Mouse (Mus musculus) lung, embryonic 14.5 days (tissue): ENCODE results near the gene Nap1l1. TPM values are rescaled to one million over a fixed set of nuclear protein-coding genes. Genes with fewer than 3 reads are reported as not detected.

ENCODE experiments used
- ATAC-seq: fragments of 200-750 bp; cut with Nextera tagmentation; 2 replicates; pipeline ENCODE4 v1.8.0; 2017; ENCODE audit warnings: mild to moderate bottlenecking, moderate TSS enrichment, moderate library complexity; ENCODE audit not compliant: insufficient read depth
- DNase-seq: peaks from one replicate; pipeline ENCODE4 v3.0.0-alpha.2; 2015
- H3K27ac ChIP-seq: fragments of 300-500 bp; sonication (generic); 2 replicates; pipeline ENCODE4 v1.5.1; 2014; ENCODE audit warnings: low read depth, mild to moderate bottlenecking, moderate library complexity
- H3K27me3 ChIP-seq: fragments of 300-500 bp; sonication (generic); 2 replicates; pipeline ENCODE4 v1.6.1; 2014; ENCODE audit warnings: low read length, control low read depth; ENCODE audit not compliant: insufficient read depth
- H3K36me3 ChIP-seq: fragments of 300-500 bp; sonication (generic); 2 replicates; pipeline ENCODE4 v1.6.1; 2014; ENCODE audit warnings: control low read depth; ENCODE audit not compliant: insufficient read depth
- H3K4me1 ChIP-seq: fragments of 300-500 bp; sonication (generic); 2 replicates; pipeline ENCODE4 v1.6.1; 2014; ENCODE audit warnings: antibody characterized with exemption, control low read depth; ENCODE audit not compliant: insufficient read depth
- H3K4me2 ChIP-seq: fragments of 300-500 bp; sonication (generic); 2 replicates; pipeline ENCODE4 v1.6.1; 2014; ENCODE audit warnings: mild to moderate bottlenecking
- H3K4me3 ChIP-seq: fragments of 300-500 bp; sonication (generic); 2 replicates; pipeline ENCODE4 v1.5.1; 2014; ENCODE audit warnings: low read depth, low read length
- H3K9ac ChIP-seq: fragments of 300-500 bp; sonication (generic); 2 replicates; pipeline ENCODE4 v1.6.1; 2014
- H3K9me3 ChIP-seq: fragments of 300-500 bp; sonication (generic); 2 replicates; pipeline ENCODE4 v1.6.1; 2016; ENCODE audit warnings: low read depth, low read length, control low read depth
- CTCF ChIP-seq: IDR thresholded peaks from 2 replicates; pipeline ENCODE4 v1.5.1; 2016; ENCODE audit warnings: antibody characterized with exemption, low read depth
- WGBS: fragments of 180-500 bp; shearing (Covaris S2); extraction: QIAGEN DNeasy Blood & Tissue Kit; methylation state at CpG from one replicate; pipeline ENCODE4 v1.1.7; 2014; 5-methylcytosine and 5-hydroxymethylcytosine counted together
- polyA plus RNA-seq: library from polyadenylated mRNA; unstranded; fragments of >200 nt; fragmentation: Nextera tagmentation; extraction: Ambion mirVana; gene quantifications from 2 replicates; pipeline ENCODE4 v1.2.1, GENCODE M21; 2014

The Nap1l1 gene
- polyA plus RNA-seq, 1 experiment from 2014 or later: 301 TPM

- no peak for TF ChIP-seq CTCF
- DNase-seq (peak; percentile 37), ATAC-seq (no peak)
- no peaks in the 10 kb centered on the region for H3K9me3 ChIP-seq
- peak overlapping the region; percentile 95 for H3K9ac ChIP-seq
- peak overlapping the region; percentile 96 for H3K27ac ChIP-seq
- peak overlapping the region; percentile 91 for H3K4me3 ChIP-seq
- H3K27me3 ChIP-seq: no peaks in the 10 kb centered on the region
- WGBS: 5% methylated on average over 7 of the region's 7 CpGs
- H3K4me1 ChIP-seq: peaks cover 31% of the 10 kb centered on the region
- peak overlapping the region; percentile 83 for H3K4me2 ChIP-seq
- peaks cover 17% of the 10 kb centered on the region; the same call in 1 of the 2 replicates for H3K36me3 ChIP-seq
These were observed 35.5 kb downstream of the Nap1l1 start for GRCm38 (mm10) chr10:111508324-111509080.

DNA sequence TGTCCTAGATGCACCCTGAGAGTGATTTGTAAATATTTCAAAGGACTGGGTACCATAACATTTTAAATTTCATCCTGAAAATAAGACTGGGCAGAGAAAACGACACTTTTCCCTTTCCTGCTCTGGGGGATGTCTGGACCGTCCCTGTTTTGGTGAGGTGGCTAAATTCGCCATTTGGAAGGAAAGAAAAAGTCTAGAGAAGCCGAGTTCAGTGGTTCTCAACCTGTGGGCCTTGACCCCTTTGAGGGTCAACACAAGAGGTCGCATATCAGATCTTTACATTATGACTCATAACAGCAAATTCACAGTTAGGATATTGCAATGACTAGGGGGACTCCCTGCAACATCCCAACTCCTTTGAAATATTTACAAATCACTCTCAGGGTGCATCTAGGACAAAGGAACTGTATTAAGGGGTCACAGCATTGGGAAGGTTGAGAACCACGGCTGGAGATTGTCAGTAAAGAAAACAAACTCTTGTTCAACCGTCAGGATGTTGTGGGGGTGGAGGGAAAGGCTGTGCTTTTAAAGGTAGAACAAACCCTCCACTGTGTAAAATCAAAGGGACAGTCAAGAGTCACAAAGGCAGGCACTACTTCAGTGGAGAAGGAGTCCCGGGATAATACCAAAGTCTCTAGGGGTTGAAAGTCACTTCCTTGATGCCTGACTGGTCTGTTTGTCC is 36.2 kb downstream of the Nap1l1 start:
- Histone ChIP-seq H3K27me3 (no peaks in the 10 kb centered on the region), H3K9me3 (no peaks in the 10 kb centered on the region), H3K27ac (peak overlapping the region; percentile 96), H3K4me3 (peak overlapping the region; percentile 91), H3K9ac (peak overlapping the region; percentile 95), H3K4me1 (peaks cover 31% of the 10 kb centered on the region), H3K4me2 (peak overlapping the region; percentile 83), H3K36me3 (peaks cover 17% of the 10 kb centered on the region; the same call in 1 of the 2 replicates)
- WGBS: 10% methylated on average over 8 of the region's 8 CpGs
- ATAC-seq (no peak), DNase-seq (peak; percentile 44)
- TF ChIP-seq CTCF: no peak

DNA sequence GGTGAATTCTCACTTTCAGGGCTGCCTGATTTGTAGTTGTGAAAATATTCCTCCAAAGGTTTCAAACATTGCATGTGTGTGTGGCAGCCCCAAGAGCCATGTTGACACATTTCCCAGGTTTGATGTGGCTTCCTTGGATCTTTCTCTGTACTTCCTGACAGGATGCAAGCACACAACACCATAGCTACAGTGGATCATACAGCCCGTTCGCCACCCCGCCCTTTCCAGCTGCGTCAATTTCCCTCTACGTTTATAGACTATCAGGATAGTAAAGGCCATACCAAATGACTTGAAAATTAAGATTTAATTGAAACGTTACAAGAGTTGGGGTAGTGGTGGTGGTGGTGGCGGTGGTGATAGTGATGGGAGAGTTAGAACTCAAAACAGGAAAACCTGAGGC is 37.0 kb downstream of the Nap1l1 start:
- ATAC-seq (no peak), DNase-seq (peak; percentile 57)
- Histone ChIP-seq H3K27me3 (no peaks in the 10 kb centered on the region), H3K9ac (peak overlapping the region; percentile 95), H3K4me3 (peak overlapping the region; percentile 91), H3K9me3 (no peaks in the 10 kb centered on the region), H3K36me3 (peaks cover 17% of the 10 kb centered on the region; the same call in 1 of the 2 replicates), H3K4me1 (peaks cover 31% of the 10 kb centered on the region), H3K27ac (peak overlapping the region; percentile 96), H3K4me2 (peak overlapping the region; percentile 83)
- 36% methylated on average over 7 of the region's 7 CpGs for WGBS
- TF ChIP-seq CTCF: no peak

- Histone ChIP-seq H3K27ac (peak overlapping the region; percentile 63), H3K4me2 (peak overlapping the region; percentile 83), H3K36me3 (peaks cover 17% of the 10 kb centered on the region; the same call in 1 of the 2 replicates), H3K27me3 (no peaks in the 10 kb centered on the region), H3K9me3 (no peaks in the 10 kb centered on the region), H3K4me3 (no peak overlapping the region), H3K4me1 (peaks cover 28% of the 10 kb centered on the region), H3K9ac (no peak overlapping the region)
- ATAC-seq (no peak), DNase-seq (peak; percentile 64)
- 11% methylated on average over 7 of the region's 7 CpGs for WGBS
- TF ChIP-seq CTCF: no peak
These were observed 37.8 kb downstream of the Nap1l1 start for GRCm38 (mm10) chr10:111510798-111511197.

DNA sequence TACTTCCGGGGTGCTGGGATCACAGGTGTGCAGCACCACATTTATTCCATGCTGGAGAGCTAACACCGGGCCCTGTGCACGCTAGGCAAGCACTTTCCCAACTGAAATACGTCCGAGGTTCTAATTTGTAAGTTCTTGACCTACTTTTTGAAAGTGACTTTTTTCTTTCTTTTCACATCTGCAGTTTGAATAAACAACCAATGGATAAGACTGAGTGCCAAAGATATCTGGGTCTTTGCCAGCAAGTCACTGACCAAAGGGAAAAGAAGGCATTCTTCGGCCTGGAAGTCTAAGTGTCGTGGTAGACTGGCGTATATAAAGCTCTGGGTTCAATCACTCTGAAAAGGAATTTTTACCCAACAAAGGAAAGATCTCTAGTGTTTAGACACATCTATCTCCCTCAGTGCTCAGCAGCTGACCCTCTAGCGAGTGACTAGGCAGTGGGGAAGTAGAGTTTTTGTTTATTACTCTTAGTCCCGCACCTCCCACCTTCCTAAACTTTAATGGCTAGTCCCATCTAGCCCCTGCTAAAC is 39.1 kb downstream of the Nap1l1 start:
- Histone ChIP-seq H3K9ac (no peak overlapping the region), H3K4me2 (0 out of 2 replicates have a peak overlapping the region, but pooled peaks have one; percentile 1), H3K4me3 (no peak overlapping the region), H3K4me1 (peaks cover 38% of the 10 kb centered on the region), H3K27me3 (no peaks in the 10 kb centered on the region), H3K9me3 (no peaks in the 10 kb centered on the region), H3K27ac (peak overlapping the region; percentile 63), H3K36me3 (peaks cover 17% of the 10 kb centered on the region; the same call in 1 of the 2 replicates)
- DNase-seq (peak; percentile 96), ATAC-seq (peak; percentile 67)
- TF ChIP-seq CTCF: no peak
- 32% methylated on average over 10 of the region's 10 CpGs for WGBS

DNA sequence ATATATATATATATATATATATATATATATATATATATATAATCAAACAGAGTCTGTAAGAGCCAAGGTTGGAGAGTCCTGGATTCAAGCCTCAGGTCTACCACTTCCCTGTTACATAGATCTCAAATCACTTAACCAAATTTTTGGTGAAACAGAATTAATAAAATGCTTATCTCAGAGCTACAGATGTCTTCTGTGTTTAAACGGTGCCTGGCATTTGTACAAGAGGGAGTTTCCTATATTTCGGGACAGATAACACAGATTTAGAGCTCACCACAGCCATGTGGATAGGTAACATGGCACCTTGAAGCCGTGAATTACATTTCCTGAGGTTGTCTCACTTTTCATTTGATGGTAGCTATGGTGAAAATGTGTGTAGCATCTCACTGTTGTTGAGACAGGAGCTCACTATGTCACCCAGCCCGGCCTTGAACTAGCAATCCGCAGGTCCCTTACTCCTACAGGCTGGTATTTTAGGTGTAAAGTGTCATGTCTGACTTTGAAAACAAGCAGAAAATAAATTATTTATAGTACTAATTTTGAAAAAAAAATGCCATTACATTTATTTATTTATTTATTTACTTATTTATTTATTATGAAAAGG is 41.4 kb downstream of the Nap1l1 start:
- Histone ChIP-seq H3K4me1 (peaks cover 40% of the 10 kb centered on the region), H3K4me2 (no peak overlapping the region), H3K27me3 (no peaks in the 10 kb centered on the region), H3K9me3 (no peaks in the 10 kb centered on the region), H3K36me3 (peaks cover 6% of the 10 kb centered on the region; the same call in 1 of the 2 replicates), H3K27ac (no peak overlapping the region), H3K9ac (no peak overlapping the region), H3K4me3 (no peak overlapping the region)
- ATAC-seq: no peak
- DNase-seq: no peak
- TF ChIP-seq CTCF: no peak
- 83% methylated on average over 5 of the region's 5 CpGs for WGBS
